Mouse (Mus musculus) natural killer cell, adult 2 months (primary cell): ENCODE measurements at regions not wholly inside any gene's neighbourhood (a gene's known extent, or its start where the extent isn't known, plus 50 kb on each side); places are given as distances from the start of the nearest gene placed in this dataset.
A peak's percentile ranks its signal among the peaks of the same experiment; 100 is the strongest.

Source experiments
- DNase-seq, 2 experiments: peaks; one replicate each; pipeline ENCODE4 v3.0.0; 2022; ENCODE audit warnings: low spot score in 2 of 2

DNA sequence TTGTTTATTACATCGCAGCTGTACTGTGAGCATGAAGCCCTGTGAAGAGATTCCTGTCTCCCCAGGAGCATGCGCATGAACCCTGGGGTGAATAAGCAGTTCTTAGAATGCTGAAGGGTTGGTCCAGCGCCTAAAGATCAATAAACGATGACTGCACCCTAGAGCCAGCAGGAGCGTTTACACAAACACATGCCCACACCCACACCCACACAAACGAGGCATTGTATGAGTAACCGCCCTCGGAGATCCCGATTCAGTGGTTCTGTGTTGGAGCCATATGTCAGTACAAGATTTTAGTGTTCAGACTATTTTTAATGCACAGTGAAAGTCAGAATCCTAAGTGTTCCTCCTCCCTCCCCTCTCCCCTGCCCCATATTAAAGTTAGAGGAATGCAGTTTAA lies 57.3 kb downstream of the Edn1 start:
- no peak for DNase-seq

DNA sequence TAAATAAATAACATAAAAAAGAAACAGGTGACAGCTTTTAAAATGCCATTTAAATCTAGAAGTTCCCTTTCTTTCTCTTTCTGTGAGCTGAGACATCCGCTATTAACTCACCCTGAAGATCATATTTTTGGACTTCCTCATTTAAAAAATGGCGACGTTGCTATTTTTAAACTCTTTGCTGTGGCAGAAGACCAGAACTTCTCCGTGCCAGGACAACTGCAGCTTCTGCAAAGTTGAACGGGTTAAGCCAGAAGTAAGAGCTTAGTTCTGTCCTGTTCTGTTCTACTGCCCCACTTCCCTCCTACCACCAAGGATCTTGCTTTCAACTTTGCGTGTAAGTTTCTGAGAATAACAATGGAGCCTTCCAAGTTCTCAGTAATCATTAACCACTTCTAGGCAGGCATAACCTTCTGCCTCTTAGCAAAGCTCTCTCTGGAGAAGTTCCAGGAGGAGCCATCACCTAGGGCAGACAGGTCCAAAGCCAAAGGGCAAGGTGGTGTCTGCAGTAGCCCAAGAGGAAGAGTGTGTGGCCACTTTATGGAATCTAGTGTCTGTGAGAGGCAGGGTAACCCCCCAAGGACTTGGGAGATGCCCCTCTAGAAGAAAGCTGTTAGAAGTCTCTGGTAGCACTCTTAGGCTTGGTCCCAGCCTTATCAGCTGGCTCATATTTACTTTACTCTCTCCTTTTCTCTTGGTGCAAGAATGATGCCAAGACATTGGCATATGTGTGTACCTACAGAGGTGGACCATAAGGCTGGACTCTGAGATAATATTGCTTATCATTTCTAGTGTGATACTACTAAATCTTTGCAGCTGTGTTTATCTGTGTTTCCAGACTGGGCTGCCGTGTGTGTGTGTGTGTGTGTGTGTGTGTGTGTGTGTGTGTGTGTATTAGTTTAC lies 66.6 kb downstream of the Edn1 start:
- peak in 1 of 2 experiments; percentile 1 for DNase-seq

DNA sequence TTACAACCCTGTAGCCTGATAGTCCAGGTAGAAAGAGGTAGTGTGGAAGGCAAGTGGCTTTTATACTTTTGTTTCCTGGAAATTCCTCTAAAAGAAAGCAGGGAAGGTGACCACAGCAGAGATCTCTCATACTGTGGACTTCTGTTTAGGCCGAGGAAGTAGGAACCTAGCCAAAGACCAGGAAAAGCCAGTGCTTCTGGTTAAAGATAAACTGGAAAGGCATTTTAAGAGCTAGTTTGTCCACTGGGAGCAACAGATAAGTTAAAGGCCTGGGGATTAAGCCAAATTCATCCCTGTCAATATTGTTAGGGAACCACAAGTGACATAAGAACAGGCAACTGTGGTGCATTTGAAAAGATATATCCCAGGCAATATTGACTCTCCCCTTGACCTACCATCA lies 68.5 kb downstream of the Edn1 start:
- DNase-seq, result no peak

DNA sequence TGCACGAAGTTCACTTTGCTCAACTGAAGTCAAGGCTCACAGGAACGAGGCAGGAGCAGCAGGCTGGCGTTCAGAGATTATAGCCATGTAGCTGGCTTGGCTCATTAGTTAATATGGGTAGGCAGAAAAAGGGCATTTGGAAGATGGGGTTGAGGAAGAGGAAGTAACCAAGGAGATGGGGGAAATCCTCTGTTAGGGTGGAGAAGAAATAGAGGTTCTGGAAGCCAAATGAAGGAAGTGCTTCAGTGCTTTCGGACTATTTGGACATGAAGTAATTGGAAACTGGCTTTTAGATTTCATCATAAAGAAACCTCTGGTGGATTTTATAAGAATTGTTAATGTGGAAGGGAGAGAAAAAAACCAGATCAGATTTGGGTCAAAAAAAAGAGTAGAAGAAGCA lies 70.9 kb downstream of the Edn1 start:
- DNase-seq, result no peak

DNA sequence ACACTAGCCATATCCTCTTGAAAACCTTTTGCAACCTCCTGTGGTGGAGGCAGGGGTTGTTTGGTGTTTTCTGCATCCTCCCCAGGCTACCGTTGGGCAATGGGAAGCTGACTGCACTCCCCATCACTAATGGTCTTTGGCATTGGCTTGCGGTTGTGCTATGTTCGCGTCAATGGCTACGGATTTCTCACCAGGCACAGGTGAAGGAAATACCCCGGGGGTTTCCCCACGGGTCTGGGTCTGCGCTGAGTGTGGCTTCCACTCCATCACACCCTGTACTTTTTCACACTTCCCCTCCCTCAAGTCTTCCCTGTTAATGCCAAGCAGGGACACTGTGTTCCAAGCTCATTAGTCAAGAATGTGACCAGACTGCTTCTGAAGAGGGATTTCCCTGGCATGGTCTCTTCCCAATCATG lies 72.9 kb downstream of the Edn1 start:
- DNase-seq, result peak; percentile 0 to 6

GRCm38 (mm10) chr13:42379675-42380074 lies 78.4 kb downstream of the Edn1 start:
- DNase-seq, result no peak

DNA sequence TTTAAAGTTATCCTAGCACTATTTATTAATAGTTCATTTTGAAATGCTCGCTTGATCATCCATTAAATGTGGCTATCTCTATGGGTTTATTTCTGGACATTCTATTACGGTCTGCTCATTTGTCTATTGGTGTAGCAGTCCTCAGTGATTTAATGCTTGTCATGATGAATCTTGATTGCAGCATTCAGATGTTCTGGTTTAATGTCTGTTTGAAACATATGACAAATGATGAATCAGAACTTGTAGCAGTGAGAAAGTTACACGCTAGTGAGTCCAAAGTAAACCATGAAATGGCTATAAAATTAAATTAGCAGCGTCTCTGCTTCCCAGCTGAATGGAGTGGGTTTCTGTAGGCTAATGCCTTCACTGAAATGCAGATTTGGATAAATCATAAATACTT lies 81.8 kb downstream of the Edn1 start:
- DNase-seq, result no peak

DNA sequence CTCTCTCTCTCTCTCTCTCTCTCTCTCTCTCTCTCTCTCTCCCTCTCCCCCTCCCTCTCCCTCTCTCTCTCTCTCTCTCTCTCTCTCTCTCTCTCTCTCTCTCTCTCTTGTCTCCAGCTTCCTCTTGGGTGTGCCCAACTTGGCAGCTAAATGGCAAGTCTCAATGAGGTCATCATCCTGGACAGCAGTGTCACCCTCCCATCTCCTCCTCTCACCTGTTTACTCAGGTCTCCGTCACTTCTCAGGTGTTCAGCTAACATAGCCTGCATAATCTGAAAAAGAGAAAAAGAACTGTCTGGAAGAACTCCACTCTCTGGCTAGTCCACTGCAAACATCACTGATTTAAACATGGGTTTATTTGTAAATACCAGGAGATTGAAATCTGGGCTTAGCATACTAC lies 89.1 kb downstream of the Edn1 start:
- DNase-seq, result no peak

DNA sequence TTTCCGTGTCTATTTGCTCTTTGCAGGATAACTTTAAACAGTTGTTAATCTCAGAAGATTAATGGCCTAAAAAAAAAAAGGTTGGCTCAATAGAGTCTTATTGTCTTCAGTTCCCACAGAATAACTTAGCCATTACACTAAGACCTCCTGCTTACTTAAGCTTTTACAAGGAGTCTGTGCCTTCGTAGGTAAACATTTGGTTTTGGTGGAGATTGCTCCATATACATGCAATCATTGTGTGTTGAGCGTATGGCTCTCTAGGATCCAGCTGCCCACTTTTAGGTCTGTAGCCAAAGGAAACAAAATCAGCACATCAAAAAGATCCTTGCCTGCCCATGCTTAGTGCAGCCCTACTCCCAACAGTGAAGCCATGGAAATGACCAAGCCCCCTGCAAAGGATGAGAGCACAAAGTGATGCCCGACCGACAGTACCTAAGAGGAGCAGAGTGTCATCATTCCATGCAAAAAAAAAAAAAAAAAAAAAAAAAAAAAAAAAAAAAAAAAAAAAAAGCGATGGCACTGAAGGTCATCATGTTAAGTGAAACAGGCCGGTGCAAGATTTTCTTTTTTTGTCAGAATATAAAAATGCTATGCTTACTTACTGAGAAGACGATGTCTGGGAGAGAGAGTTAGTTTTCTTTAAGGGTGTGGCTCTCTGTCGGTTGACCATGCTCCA lies 90.2 kb downstream of the Edn1 start:
- no peak for DNase-seq

DNA sequence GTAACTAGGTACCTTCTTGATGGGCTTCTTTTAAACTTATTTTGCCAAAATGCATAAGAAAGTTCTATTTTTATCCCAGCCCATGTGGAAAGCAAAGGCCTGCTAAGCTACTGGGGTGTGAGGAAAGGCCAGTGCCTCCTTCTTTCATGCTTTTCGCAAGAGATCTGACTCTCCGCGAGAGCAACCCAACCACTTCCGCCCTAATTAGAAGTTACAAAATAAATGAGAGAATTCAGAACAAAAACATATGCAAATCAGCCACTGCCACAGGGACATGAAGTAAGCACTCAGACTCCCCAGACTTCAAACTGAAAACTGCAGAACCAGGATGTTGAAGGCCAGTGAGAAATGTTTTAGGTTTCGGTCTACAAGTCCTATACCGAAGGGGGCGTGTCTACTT lies 91.4 kb downstream of the Edn1 start:
- no peak for DNase-seq

DNA sequence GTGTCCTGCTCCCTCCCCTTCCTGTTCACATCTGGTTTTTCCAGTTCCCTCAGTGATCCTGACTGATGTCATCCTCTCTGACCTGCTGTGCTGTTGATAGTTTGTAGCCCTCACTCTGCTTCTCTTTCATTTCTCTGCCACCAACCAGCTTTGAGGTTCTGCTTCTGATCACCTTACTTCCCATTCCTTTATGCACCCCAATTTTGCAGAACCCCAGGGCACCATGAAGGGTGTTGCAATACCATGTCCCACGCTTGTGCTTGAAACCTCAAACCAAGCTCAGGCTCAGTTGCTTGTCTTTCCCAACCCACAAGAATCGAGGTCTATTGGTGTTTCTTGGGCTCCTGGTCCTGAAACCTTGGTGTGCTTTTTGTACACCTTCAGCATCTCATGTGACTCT lies 93.3 kb downstream of the Edn1 start:
- no peak for DNase-seq

- no peak for DNase-seq
Observed at GRCm38 (mm10) chr13:42401513-42401912, 100.2 kb downstream of the Edn1 start.

DNA sequence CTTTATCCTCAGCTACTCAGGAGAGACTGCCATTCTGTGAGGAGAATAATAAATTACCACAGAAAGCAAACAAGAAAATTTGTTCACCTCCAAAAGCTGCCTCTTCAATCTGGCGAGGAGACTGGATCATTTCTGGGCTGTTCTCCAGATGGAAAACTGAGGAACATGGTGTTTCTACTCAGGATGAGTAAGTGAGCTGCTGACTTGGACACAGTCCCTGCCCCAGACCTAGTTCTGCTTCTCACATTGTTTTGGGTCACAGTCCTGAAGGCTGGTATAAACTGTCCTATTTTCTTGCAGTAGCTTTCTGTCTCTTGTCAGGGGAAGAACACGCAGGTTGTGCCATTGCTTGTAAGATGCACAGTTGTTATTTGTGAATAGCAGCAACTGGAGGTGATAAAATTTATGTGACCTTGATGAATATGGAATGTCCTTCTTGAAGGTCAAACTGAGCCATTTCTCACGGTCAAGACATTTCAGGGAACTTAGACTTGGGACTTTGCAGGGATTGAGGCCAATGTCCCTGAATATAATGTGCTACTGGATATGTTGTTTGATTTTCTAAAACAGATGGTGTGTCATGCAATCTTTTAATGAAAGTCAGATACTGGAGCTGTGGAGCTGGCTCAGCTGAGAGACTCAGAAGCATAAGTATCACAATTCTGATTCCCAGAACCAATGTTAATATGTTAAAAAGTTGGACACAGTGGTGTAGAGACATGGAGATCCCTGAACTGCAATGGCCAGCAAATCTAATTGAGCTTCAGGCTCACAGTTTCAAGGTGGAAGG lies 102.2 kb downstream of the Edn1 start:
- DNase-seq, result no peak

GRCm38 (mm10) chr13:42412652-42413282 lies 111.5 kb downstream of the Edn1 start:
- no peak for DNase-seq

DNA sequence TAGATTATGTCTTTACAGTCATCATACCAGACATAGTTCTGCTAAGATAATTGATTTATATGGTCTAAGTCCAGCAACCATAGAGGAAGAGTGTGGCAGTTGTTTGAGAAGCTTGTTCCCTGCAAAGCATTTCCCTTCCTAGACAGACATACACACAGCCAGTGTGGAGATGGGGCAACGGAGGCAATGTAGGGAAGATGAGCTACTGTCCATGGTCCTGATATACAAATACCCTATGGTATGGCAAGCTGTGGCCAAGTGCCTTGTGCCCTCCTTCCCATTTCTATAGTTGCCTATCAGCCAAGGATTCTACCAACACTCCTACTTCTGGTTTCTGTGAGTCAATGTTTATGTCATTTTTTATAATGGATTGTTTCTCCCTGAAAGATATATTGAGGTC lies 145.6 kb downstream of the Edn1 start:
- no peak for DNase-seq

DNA sequence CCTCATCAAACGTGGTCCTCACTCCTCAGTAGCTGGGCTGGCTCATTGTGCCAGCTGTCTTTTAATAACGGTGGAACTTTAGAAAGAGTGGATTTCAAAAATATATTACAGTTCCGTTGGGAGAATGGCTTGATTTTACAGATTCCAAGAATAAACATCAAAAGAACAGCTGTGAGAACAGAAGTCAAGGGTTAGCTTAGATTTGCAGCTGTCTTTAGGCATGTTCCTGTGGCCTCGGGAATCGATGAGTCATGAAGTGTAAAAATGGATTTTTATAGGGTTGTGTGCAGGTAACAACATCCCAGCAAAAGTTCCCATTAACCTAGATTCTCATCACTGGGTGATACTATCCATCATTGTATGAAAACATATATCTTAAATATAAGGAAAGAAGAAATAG lies 152.4 kb downstream of the Edn1 start:
- no peak for DNase-seq

DNA sequence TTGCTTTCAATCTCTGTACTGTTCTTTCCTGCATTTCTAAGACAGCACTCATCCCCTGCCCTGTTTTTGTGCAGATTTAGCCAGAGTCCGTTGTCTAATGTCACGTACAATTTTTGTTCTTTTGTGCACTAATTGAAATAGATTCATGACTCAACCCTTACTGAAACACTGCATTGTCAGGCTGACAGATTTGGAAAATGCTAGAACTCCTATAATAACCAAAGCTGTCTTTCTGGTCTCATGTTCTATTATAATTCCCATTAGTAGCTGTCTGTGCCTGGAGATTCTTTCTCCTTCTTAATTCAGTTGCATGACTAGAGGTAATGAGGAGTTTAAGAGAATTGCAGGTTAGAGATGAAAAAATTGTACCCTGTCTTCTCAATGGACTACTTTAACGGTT lies 158.6 kb downstream of the Edn1 start:
- DNase-seq, result no peak

GRCm38 (mm10) chr13:42478825-42479224 lies 177.5 kb downstream of the Edn1 start:
- no peak for DNase-seq

- no peak for DNase-seq
Observed at GRCm38 (mm10) chr13:42490956-42491680, 189.3 kb upstream of the Phactr1 start.

DNA sequence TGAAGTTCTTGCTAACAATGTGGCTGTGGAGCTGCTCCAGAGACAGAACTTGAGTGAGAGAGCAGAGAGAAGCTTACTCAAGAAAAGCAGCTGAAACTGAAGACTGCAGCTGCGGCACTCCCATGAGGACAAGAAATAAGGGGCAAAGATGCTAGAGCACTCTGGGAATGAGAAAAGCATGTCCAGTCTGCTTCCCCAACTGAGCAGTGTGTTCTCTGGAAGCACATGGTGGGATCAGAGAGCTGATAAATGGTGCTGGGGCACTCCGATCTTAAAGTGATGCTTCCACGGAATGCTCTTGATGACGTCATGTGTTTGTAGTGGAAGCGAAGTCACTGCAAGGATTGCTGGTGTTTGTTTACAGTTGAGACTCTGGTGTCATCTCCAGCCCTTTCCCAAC lies 186.1 kb upstream of the Phactr1 start:
- no peak for DNase-seq

DNA sequence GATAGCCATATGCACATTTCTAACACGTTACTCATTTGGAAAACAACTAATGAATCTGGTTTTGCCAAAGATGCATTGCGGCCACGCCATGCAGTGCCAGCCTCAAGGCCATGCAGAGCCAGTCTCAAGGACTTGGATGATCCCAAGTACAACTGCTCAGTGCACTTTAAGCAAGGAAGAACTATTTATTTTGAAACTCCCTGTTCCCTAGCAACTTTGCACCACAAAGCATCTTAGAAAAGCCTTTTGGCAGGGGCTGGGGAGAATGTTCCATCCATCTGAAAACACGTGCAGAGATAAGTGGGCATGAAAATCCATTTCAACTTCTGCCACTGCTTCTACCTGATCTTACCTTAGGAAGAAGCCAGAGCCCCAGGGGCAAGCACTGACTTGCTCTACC lies 182.1 kb upstream of the Phactr1 start:
- DNase-seq, result no peak
